Mouse (Mus musculus) forebrain, embryonic 13.5 days (tissue): Measurements from ENCODE around the gene Zic3. TPM values are rescaled to one million over a fixed set of nuclear protein-coding genes. Genes with fewer than 3 reads are reported as not detected.

ENCODE experiments used
- ATAC-seq: fragments of 200-750 bp; cut with Nextera tagmentation; 2 replicates; pipeline ENCODE4 v1.8.0; 2017
- H3K27ac ChIP-seq: fragments of 300-500 bp; sonication (generic); 2 replicates; pipeline ENCODE4 v1.5.1; 2015; ENCODE audit warnings: inconsistent platforms, mild to moderate bottlenecking, moderate library complexity
- H3K27me3 ChIP-seq: fragments of 300-500 bp; sonication (generic); 2 replicates; pipeline ENCODE4 v1.6.1; 2015; ENCODE audit warnings: mild to moderate bottlenecking, inconsistent platforms
- H3K36me3 ChIP-seq: fragments of 300-500 bp; sonication (generic); 2 replicates; pipeline ENCODE4 v1.6.1; 2015; ENCODE audit warnings: mild to moderate bottlenecking, inconsistent platforms; ENCODE audit not compliant: poor library complexity, severe bottlenecking
- H3K4me1 ChIP-seq: fragments of 300-500 bp; sonication (generic); 2 replicates; pipeline ENCODE4 v1.6.1; 2015; ENCODE audit warnings: inconsistent platforms
- H3K4me2 ChIP-seq: fragments of 300-500 bp; sonication (generic); 2 replicates; pipeline ENCODE4 v1.6.1; 2015; ENCODE audit warnings: inconsistent platforms, mild to moderate bottlenecking, moderate library complexity
- H3K4me3 ChIP-seq: fragments of 300-500 bp; sonication (generic); 2 replicates; pipeline ENCODE4 v1.5.1; 2015; ENCODE audit warnings: mild to moderate bottlenecking, inconsistent platforms
- H3K9ac ChIP-seq: fragments of 300-500 bp; sonication (generic); 2 replicates; pipeline ENCODE4 v1.6.1; 2015; ENCODE audit warnings: mild to moderate bottlenecking, inconsistent platforms
- H3K9me3 ChIP-seq: fragments of 300-500 bp; sonication (generic); replicated peaks from 2 replicates; pipeline ENCODE4 v1.6.1; 2016; ENCODE audit warnings: inconsistent platforms
- WGBS: fragments of 180-500 bp; shearing (Covaris S2); methylation state at CpG from one replicate; pipeline ENCODE4 v1.1.7; 2015; 5-methylcytosine and 5-hydroxymethylcytosine counted together
- polyA plus RNA-seq: library from polyadenylated mRNA; unstranded; fragments of >200 nt; fragmentation: Nextera tagmentation; extraction: Ambion mirVana; gene quantifications from 2 replicates; pipeline ENCODE4 v1.2.1, GENCODE M21; 2015

Gene Zic3
- polyA plus RNA-seq, 1 experiment from 2014 or later = 21.9 TPM

DNA sequence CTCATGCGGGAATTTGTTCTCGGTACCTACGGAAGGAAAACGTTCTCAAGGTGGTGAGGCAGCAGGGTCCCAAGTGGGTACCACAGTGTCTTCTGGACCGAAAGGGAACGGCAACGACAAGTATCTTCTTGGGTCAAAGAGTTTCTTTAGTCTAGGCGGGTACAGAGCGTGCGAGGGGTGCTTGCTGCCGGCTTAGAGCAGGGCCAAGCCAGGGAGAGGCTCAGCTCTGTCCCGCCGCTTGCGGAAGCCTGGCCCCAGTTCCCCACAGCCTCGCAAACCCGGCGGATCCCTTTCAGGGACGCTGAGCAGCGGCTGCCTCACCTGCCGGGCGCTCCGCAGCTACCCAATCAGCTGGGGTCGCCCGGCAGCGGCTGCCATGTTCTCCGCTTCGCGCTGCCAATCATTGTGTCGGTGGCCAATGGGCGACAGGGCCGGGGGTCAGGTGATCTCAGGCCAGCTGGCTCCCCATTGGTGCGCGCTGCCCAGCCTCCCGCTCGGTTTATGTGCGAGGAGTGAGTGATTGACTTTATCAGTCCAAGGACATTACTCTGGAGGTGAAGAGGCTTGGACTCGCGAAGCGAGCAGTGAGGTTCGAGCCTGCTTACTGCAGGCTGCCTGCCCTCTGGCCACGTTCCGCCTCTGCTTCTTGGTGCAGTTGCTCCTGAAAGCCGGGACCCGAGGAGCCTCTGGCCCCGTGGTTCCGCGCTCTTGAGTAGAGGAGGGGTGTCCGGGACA is 7.8 kb downstream of the Zic3 start:
- no peaks in the 10 kb centered on the region for H3K9me3 ChIP-seq
- peaks cover 13% of the 10 kb centered on the region for H3K27me3 ChIP-seq
- no peaks in the 10 kb centered on the region for H3K36me3 ChIP-seq
- H3K4me1 ChIP-seq = 0 out of 2 replicates have a peak, but pooled peaks cover 6% of the 10 kb centered on the region
- H3K4me3 ChIP-seq = peak overlapping the region; percentile 49
- peak overlapping the region; percentile 63 for H3K4me2 ChIP-seq
- peak overlapping the region; percentile 74 for H3K9ac ChIP-seq
- ATAC-seq = peak; percentile 95
- peak overlapping the region; percentile 83 for H3K27ac ChIP-seq
- WGBS = 24% methylated on average over 47 of the region's 48 CpGs

DNA sequence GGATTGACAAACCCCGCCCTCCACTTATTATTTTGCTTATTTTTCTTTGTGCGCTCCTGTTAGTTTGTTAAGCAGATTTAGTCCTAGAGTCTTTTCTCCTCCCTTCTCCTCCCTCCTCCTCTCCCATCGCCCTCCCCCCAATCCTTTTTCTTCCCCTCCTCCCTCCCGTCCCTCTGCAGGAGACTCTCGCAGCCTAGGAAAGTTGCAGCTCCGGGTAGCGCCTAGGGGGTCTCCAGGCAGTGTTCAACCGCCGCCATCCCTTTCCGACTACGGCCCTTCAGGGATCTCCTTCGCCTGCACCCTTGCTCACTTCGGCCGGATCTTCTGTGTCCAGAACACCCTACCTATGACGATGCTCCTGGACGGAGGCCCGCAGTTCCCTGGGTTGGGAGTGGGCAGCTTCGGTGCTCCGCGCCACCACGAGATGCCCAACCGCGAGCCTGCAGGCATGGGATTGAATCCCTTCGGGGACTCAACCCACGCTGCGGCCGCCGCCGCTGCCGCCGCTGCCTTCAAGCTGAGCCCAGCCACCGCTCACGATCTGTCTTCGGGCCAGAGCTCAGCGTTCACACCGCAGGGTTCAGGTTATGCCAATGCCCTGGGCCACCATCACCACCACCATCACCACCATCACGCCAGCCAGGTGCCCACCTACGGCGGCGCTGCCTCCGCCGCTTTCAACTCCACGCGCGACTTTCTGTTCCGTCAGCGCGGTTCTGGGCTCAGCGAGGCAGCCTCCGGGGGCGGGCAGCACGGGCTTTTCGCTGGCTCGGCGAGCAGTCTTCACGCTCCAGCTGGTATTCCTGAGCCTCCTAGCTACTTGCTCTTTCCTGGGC is 8.6 kb downstream of the Zic3 start:
- Histone ChIP-seq H3K9me3 (no peaks in the 10 kb centered on the region), H3K36me3 (no peaks in the 10 kb centered on the region), H3K4me1 (0 out of 2 replicates have a peak, but pooled peaks cover 6% of the 10 kb centered on the region), H3K4me3 (peak overlapping the region; percentile 49), H3K4me2 (peak overlapping the region; percentile 63), H3K27ac (peak overlapping the region; percentile 83), H3K9ac (peak overlapping the region; percentile 74), H3K27me3 (peaks cover 7% of the 10 kb centered on the region)
- 21% methylated on average over 54 of the region's 56 CpGs for WGBS
- ATAC-seq = peak; percentile 41

DNA sequence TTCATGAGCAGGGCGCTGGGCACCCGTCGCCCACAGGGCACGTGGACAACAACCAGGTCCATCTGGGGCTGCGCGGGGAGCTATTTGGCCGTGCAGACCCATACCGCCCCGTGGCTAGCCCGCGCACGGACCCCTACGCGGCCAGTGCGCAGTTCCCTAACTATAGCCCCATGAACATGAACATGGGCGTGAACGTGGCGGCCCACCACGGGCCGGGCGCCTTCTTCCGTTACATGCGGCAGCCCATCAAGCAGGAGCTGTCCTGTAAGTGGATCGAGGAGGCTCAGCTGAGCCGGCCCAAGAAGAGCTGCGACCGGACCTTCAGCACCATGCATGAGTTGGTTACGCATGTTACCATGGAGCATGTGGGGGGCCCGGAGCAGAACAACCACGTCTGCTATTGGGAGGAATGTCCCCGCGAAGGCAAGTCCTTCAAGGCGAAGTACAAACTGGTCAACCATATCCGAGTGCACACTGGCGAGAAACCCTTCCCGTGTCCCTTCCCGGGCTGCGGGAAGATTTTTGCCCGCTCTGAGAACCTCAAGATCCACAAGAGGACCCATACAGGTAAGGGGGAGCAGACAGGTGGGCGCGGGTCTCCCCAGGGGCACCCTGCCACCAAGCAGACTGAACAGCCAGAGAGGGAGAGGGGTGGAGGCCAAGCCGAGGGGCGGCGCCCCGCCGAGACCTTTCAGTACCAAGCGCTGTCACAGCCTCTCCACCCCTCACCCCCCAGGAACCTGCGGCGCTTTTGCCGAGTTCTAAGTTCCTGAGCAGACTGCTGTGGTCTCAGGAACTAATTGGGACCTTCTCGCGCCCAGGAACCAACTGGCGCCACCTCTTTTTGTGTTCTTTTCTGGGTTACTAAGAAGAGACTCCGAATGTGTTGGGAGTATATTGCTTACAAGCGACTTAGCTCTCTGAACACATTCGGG is 9.4 kb downstream of the Zic3 start:
- H3K9me3 ChIP-seq = no peaks in the 10 kb centered on the region
- peaks cover 11% of the 10 kb centered on the region for H3K27me3 ChIP-seq
- peak overlapping the region; percentile 83 for H3K27ac ChIP-seq
- 20% methylated on average over 50 of the region's 56 CpGs for WGBS
- peak overlapping the region; percentile 49 for H3K4me3 ChIP-seq
- ATAC-seq = 0 out of 2 replicates have a peak, but pooled peaks have one; percentile 1
- H3K9ac ChIP-seq = peak overlapping the region; percentile 74
- 0 out of 2 replicates have a peak, but pooled peaks cover 6% of the 10 kb centered on the region for H3K4me1 ChIP-seq
- H3K4me2 ChIP-seq = peak overlapping the region; percentile 63
- no peaks in the 10 kb centered on the region for H3K36me3 ChIP-seq

DNA sequence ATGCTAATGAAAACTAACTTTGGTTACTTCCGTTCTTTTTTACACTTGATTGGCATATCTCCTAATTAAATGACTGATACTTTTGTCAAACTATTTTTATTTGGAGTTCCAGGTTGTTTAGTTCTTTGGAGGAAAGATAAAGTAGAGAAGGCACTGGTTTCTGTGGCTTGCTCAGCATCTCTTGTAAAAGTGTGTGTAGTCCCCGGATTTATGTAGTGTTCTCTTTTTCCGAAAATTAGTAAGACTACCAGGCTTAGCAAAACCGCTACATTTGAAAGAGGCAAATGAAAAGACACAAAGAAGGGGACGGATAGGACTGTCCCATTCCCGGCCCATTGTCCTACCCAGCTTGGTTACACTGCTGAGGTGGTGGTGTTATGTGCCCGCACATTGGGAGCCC is 10.1 kb downstream of the Zic3 start:
- WGBS = 15% methylated on average over 7 of the region's 7 CpGs

DNA sequence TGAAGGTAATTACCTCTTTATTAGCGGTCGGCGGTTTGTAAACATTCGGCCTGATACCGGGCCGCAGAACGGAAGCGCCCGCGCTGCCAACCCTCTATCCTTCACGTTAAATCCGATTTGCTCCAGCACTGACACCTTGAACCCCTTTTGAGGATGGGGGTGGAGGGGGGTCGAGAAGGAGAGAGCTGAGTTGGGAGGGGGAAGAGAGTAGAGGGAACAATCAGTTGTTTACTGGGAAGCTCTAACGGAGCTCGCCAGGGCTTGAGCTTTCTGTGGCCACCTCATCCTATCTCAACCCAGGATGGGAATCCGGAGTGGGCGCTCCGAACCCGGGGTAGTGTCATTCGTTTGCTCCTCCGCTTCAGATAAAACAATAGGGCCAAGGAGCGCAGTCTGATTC is 11.0 kb downstream of the Zic3 start:
- H3K27me3 ChIP-seq = 0 out of 2 replicates have a peak, but pooled peaks cover 5% of the 10 kb centered on the region
- H3K9ac ChIP-seq = peak overlapping the region; percentile 74
- WGBS = 6% methylated on average over 22 of the region's 22 CpGs
- H3K36me3 ChIP-seq = no peaks in the 10 kb centered on the region
- peak overlapping the region; percentile 63 for H3K4me2 ChIP-seq
- H3K9me3 ChIP-seq = no peaks in the 10 kb centered on the region
- no peak for ATAC-seq
- H3K4me1 ChIP-seq = 0 out of 2 replicates have a peak, but pooled peaks cover 6% of the 10 kb centered on the region
- peak overlapping the region; percentile 49 for H3K4me3 ChIP-seq
- 0 out of 2 replicates have a peak overlapping the region, but pooled peaks have one; percentile 31 for H3K27ac ChIP-seq

More for the DNA sequence above, 10.1 kb downstream of the Zic3 start:
- Histone ChIP-seq H3K27ac (peak overlapping the region; percentile 31; the same call in 1 of the 2 replicates), H3K9ac (peak overlapping the region; percentile 74), H3K36me3 (no peaks in the 10 kb centered on the region), H3K9me3 (no peaks in the 10 kb centered on the region), H3K4me1 (0 out of 2 replicates have a peak, but pooled peaks cover 6% of the 10 kb centered on the region), H3K4me2 (peak overlapping the region; percentile 63), H3K4me3 (peak overlapping the region; percentile 49), H3K27me3 (peaks cover 9% of the 10 kb centered on the region)
- ATAC-seq = no peak

DNA sequence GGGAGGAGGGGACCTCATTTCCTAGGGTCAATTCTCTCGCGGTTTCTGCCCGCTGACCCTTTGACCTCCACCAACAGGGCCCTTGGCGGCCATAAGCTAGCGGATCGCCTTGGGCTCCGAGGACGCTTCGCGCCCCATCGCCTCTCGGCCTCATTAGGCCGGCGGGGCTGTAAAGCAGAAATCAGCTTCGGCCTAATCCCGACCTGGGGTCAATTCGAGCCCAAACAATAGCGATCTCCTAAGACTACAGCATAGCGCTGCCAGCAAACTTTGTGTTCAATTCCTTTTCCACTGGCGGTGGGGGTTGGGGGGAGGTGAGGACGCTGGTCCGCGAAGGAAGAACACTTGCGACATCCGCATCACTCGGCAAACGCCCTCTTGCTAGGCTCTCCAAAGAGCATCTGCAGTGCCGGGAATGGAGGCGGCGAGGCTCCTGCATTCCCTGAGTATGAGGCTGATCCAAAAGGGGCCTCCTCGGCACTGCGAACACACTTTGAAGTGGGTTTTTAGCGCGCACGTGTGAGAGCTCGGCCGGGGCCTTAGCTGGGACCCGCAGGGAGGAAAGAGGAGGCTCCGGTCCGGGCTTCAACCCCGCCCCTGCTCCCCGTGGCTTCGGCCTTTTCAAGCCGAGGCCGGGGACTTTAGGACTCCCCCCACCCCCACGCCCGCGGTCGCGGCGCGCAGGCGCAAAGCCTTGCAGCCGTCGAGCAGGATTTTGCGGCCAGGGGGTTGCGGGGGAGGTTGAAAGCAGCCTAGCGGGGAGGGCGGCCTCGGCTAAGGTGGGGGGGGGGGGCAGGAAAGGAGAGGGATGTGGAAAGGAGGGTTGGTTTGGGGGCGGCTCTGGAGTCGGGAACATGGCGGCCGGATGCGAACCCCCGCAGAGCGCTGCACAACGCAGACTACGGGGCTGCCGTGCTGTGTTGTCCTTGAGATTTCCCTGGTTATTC is 15.8 kb downstream of the Zic3 start:
- ATAC-seq = peak; percentile 90
- peak overlapping the region; percentile 46 for H3K9ac ChIP-seq
- H3K36me3 ChIP-seq = no peaks in the 10 kb centered on the region
- WGBS = 12% methylated on average over 58 of the region's 70 CpGs
- peaks cover 9% of the 10 kb centered on the region; the same call in 1 of the 2 replicates for H3K27me3 ChIP-seq
- H3K9me3 ChIP-seq = no peaks in the 10 kb centered on the region
- peak overlapping the region; percentile 54 for H3K4me2 ChIP-seq
- peak overlapping the region; percentile 63 for H3K27ac ChIP-seq
- H3K4me1 ChIP-seq = no peaks in the 10 kb centered on the region
- H3K4me3 ChIP-seq = peak overlapping the region; percentile 39

DNA sequence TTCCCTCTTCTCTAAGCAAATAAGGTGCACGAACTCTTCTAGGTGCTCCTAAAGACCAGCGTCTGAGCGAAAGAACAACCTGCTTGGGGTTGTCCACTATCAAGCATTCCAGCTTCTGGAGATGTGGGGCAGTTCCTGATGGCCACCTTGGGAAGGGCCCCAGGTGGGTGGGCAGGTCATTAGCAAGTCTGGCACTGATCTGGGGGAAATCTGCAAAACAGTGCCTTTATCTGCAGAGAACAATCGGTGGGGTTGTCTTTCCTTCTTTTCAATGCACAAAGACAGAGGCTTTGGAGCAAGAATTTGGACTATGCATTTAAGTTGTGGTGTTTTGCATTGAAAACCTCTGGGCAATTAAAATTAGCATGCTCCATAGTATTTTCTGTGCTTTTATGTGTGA is 17.2 kb downstream of the Zic3 start:
- no peak overlapping the region; the same call in 1 of the 2 replicates for H3K27ac ChIP-seq

DNA sequence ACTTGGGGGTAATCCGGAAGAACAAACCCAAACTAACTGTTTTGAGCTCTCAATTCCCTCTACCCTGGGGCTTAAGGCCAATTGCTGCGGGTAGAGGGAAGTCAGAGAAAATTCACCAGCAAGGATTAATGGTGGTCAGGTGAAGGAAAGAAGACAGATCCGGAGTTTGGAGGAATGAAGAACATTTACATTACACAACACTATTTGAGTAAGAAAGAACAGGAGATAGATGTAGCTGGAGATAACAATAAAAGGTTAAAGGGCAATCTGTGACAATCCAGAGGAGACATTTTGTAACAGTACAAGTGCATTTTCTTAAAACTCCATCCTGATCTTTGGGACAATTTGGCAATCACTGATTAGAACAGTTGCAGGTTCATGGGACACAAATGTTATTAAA is 19.4 kb downstream of the Zic3 start:
- H3K27me3 ChIP-seq = peaks cover 6% of the 10 kb centered on the region; the same call in 1 of the 2 replicates
- ATAC-seq = no peak
- 42% methylated on average over 3 of the region's 3 CpGs for WGBS

More for the DNA sequence above, 17.2 kb downstream of the Zic3 start:
- 28% methylated on average over 4 of the region's 4 CpGs for WGBS
- H3K9ac ChIP-seq = no peak overlapping the region
- H3K36me3 ChIP-seq = no peaks in the 10 kb centered on the region
- H3K4me2 ChIP-seq = peak overlapping the region; percentile 54
- H3K4me1 ChIP-seq = no peaks in the 10 kb centered on the region
- H3K9me3 ChIP-seq = no peaks in the 10 kb centered on the region
- no peak overlapping the region for H3K4me3 ChIP-seq
- peaks cover 9% of the 10 kb centered on the region; the same call in 1 of the 2 replicates for H3K27me3 ChIP-seq
- no peak for ATAC-seq

DNA sequence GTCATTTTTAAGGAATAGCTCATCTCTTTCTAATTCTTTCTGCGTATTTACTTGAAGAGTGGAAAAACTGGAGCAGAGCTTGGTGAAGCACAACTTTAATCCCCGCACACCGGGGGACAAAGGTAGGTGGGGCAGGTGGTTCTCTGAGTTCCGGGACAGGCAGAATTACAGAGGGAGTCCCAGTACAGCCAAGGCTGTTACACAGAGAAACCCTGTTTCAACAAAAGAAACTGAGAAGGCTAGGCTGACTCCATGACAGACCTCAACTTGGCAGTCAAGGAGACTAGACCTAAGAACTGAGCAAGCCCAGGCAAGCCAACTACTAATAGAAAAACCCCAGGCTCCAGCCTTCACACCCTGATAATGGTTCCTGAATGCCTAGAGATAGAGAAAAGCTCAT is 20.0 kb downstream of the Zic3 start:
- H3K4me2 ChIP-seq = no peak overlapping the region
- WGBS = 78% methylated on average over 4 of the region's 4 CpGs
- H3K9me3 ChIP-seq = no peaks in the 10 kb centered on the region
- H3K4me1 ChIP-seq = no peaks in the 10 kb centered on the region
- no peak overlapping the region for H3K9ac ChIP-seq
- H3K4me3 ChIP-seq = no peak overlapping the region
- no peaks in the 10 kb centered on the region for H3K36me3 ChIP-seq
- ATAC-seq = no peak
- no peak overlapping the region for H3K27ac ChIP-seq
- peaks cover 4% of the 10 kb centered on the region; the same call in 1 of the 2 replicates for H3K27me3 ChIP-seq

More for the DNA sequence above, 19.4 kb downstream of the Zic3 start:
- no peak overlapping the region for H3K4me3 ChIP-seq
- H3K36me3 ChIP-seq = no peaks in the 10 kb centered on the region
- no peaks in the 10 kb centered on the region for H3K4me1 ChIP-seq
- H3K9ac ChIP-seq = no peak overlapping the region
- no peaks in the 10 kb centered on the region for H3K9me3 ChIP-seq
- no peak overlapping the region for H3K27ac ChIP-seq
- no peak overlapping the region for H3K4me2 ChIP-seq
